In the genomic region with DNA sequence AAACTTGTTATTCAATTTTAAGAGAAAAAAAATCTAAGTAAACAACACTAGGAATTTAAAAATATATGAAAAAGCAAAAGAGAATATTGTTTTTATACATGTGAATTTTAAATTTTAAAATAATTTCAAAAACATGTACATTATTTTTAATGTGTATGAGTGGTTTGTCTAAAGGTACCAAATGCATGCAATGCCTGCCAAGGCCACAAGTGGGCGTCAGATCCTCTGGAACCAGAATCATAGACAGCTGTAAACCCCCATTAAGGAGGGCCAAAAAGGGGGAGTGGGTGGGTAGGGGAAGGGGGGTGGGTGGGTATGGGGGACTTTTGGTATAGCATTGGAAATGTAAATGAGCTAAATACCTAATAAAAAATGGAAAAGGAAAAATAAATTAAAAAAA, we compare ENCODE assay signal across 7 mouse cellular contexts. TPM values are rescaled to one million over a fixed set of nuclear protein-coding genes. Genes with fewer than 3 reads are reported as not detected.
DNase-seq lines count a peak whose midpoint lies in the region; ATAC-seq and TF ChIP-seq lines count a peak whose summit lies in the region.

No protein-coding gene starts in this region.

- H3K9ac ChIP-seq in hindbrain, embryonic 16.5 days (ENCODE audit: low read depth, low read length), result no peak overlapping the region

- no peaks in the 10 kb centered on the region for H3K36me3 ChIP-seq in hindbrain, embryonic 10.5 days
- no peaks in the 10 kb centered on the region for H3K36me3 ChIP-seq in hindbrain, embryonic 16.5 days (ENCODE audit: control insufficient read depth, insufficient read depth, low read length)
- H3K36me3 ChIP-seq in E14TG2a.4 (ENCODE audit: insufficient read depth, low read length), result no peaks in the 10 kb centered on the region

- DNase-seq in hindbrain, embryonic 10.5 days (ENCODE audit: low spot score), result peak; percentile 51
- DNase-seq in 416B (ENCODE audit: low read depth), result peak; percentile 59
- DNase-seq in lung, adult 2 months, result no peak
- peak; percentile 17 to 43 for DNase-seq in thymus, postnatal 10 days (ENCODE audit: low spot score in 2 of 2)

- H3K4me3 ChIP-seq in hindbrain, embryonic 10.5 days, result no peak overlapping the region
- no peak overlapping the region for H3K4me3 ChIP-seq in hindbrain, embryonic 16.5 days (ENCODE audit: low read length)
- no peak overlapping the region for H3K4me3 ChIP-seq in E14TG2a.4 (replicated peaks; ENCODE audit: low read length)
- H3K4me3 ChIP-seq in lung, adult 2 months (replicated peaks; ENCODE audit: extremely low read depth, low read depth, low read length), result no peak overlapping the region

- no peak overlapping the region for H3K27ac ChIP-seq in hindbrain, embryonic 10.5 days
- H3K27ac ChIP-seq in hindbrain, embryonic 16.5 days (ENCODE audit: low read depth, low read length), result no peak overlapping the region

- no peak for ATAC-seq in hindbrain, embryonic 16.5 days
- ATAC-seq in common myeloid progenitor, adult 5-6 weeks (replicated peaks; ENCODE audit: low read depth, poor library complexity, severe bottlenecking), result peak; percentile 78; the same call in 1 of the 2 replicates

- no peak for TF ChIP-seq POLR2A in lung, adult 2 months (IDR thresholded peaks at IDR 0.05; ENCODE audit: borderline replicate concordance, extremely low read depth, low read depth, low read length)

- peaks cover 22% of the 10 kb centered on the region for H3K4me1 ChIP-seq in hindbrain, embryonic 10.5 days (replicated peaks)
- peaks cover 8% of the 10 kb centered on the region for H3K4me1 ChIP-seq in hindbrain, embryonic 16.5 days (ENCODE audit: control insufficient read depth, insufficient read depth, low read depth, low read length)
- peaks cover 6% of the 10 kb centered on the region for H3K4me1 ChIP-seq in E14TG2a.4 (replicated peaks; ENCODE audit: low read depth, low read length)
- H3K4me1 ChIP-seq in lung, adult 2 months (ENCODE audit: control insufficient read depth, insufficient read depth, low read length), result no peaks in the 10 kb centered on the region; the same call in 1 of the 2 replicates

- H3K27me3 ChIP-seq in hindbrain, embryonic 10.5 days (ENCODE audit: insufficient read depth, poor library complexity, severe bottlenecking), result no peaks in the 10 kb centered on the region
- H3K27me3 ChIP-seq in hindbrain, embryonic 16.5 days (replicated peaks; ENCODE audit: control insufficient read depth, insufficient read depth, low read length), result no peaks in the 10 kb centered on the region
- H3K27me3 ChIP-seq in E14TG2a.4 (ENCODE audit: insufficient read depth, low read length), result no peaks in the 10 kb centered on the region

- H3K9me3 ChIP-seq in hindbrain, embryonic 10.5 days, result no peaks in the 10 kb centered on the region
- no peaks in the 10 kb centered on the region for H3K9me3 ChIP-seq in hindbrain, embryonic 16.5 days (ENCODE audit: control insufficient read depth, low read length)
- no peaks in the 10 kb centered on the region for H3K9me3 ChIP-seq in E14TG2a.4 (ENCODE audit: low read length)

- H3K4me2 ChIP-seq in hindbrain, embryonic 16.5 days (ENCODE audit: low read length), result no peak overlapping the region

- WGBS in hindbrain, embryonic 10.5 days, result 3% methylated on average over 1 of the region's 1 CpGs
- WGBS in hindbrain, embryonic 16.5 days, result 8% methylated on average over 1 of the region's 1 CpGs
- 12% methylated on average over 1 of the region's 1 CpGs for WGBS in lung, adult 2 months

- peak; percentile 79 for TF ChIP-seq CTCF in E14TG2a.4 (conservative IDR thresholded peaks at IDR 0.05; ENCODE audit: low read length)
- peak; percentile 63 for TF ChIP-seq CTCF in lung, adult 2 months (IDR thresholded peaks at IDR 0.05; ENCODE audit: insufficient read depth, low read length)

RNA-seq across cellular contexts. Expression of a gene that starts 31.3 kb away (rescaled TPM):
- 83.1 and 86.2 TPM in 2 replicates for polyA plus RNA-seq in hindbrain, embryonic 10.5 days (2016; fragmentation: Nextera tagmentation; extraction: Ambion mirVana)
- polyA plus RNA-seq in hindbrain, embryonic 16.5 days (2015; fragmentation: Nextera tagmentation; extraction: Ambion mirVana), result 74.3 and 74.7 TPM in 2 replicates
- total RNA-seq in common myeloid progenitor, adult 5-6 weeks (2017), result 56.9 and 98.3 TPM in 2 replicates
- polyA plus RNA-seq in lung, adult 2 months (2012; rRNA removed), result 3.6 and 7.1 TPM in 2 replicates

RNA-seq across cellular contexts. Expression of a gene that starts 31.4 kb away (rescaled TPM):
- polyA plus RNA-seq in hindbrain, embryonic 10.5 days (2016; fragmentation: Nextera tagmentation; extraction: Ambion mirVana), result 21.7 and 24.9 TPM in 2 replicates
- 32.3 and 32.9 TPM in 2 replicates for polyA plus RNA-seq in hindbrain, embryonic 16.5 days (2015; fragmentation: Nextera tagmentation; extraction: Ambion mirVana)
- total RNA-seq in common myeloid progenitor, adult 5-6 weeks (2017), result 13.0 and 19.3 TPM in 2 replicates
- polyA plus RNA-seq in lung, adult 2 months (2012; rRNA removed), result 5.6 and 8.6 TPM in 2 replicates
